Mouse (Mus musculus) inflammation-experienced regulatory T-cells, adult 6 months (primary cell): Measurements from ENCODE around the gene Olfr203. TPM values are rescaled to one million over a fixed set of nuclear protein-coding genes. Genes with fewer than 3 reads are reported as not detected.
"Not testable (repeated sequence)": the region's sequence is repeated elsewhere in the genome, so short reads cannot be mapped to it uniquely, and the experiment has no call there.

Experiments
- ATAC-seq: one replicate; pipeline ENCODE4 v1.8.0; 2017
- polyA plus RNA-seq, 3 experiments: library from polyadenylated mRNA; unstranded; fragments of 100-300 nt; shearing (Covaris generic); gene quantifications; one replicate each; pipeline ENCODE4 v1.2.1; 2017

Gene Olfr203
- polyA plus RNA-seq: not detected

GRCm38 (mm10) chr16:59298581-59298980, at the start of gene Olfr203:
TSS of gene Olfr203 (plus strand) at chr16:59298881.
- ATAC-seq: no peak

- ATAC-seq: no peak
These were observed 49.0 kb upstream of the Olfr203 start for GRCm38 (mm10) chr16:59249684-59250083.

- not testable (repeated sequence) for ATAC-seq
These were observed 29.6 kb upstream of the Olfr203 start for GRCm38 (mm10) chr16:59269097-59269496.

GRCm38 (mm10) chr16:59272532-59272931, 26.1 kb upstream of the Olfr203 start, which contains the start of gene Olfr201:
TSS of gene Olfr201 (minus strand) at chr16:59272632.
- not testable (repeated sequence) for ATAC-seq

- ATAC-seq: no peak
These were observed 18.1 kb upstream of the Olfr203 start for GRCm38 (mm10) chr16:59280542-59280941.

GRCm38 (mm10) chr16:59283476-59283875, 15.2 kb upstream of the Olfr203 start:
- no peak for ATAC-seq

- no peak for ATAC-seq
These were observed 12.0 kb upstream of the Olfr203 start, which contains the start of gene Olfr202 for GRCm38 (mm10) chr16:59286693-59287092. TSS of gene Olfr202 (minus strand) at chr16:59286793.

- not testable (repeated sequence) for ATAC-seq
These were observed 11.1 kb upstream of the Olfr203 start for GRCm38 (mm10) chr16:59287576-59287975.

GRCm38 (mm10) chr16:59318148-59318547, 19.5 kb downstream of the Olfr203 start, which contains the start of gene Olfr204:
TSS of gene Olfr204 (minus strand) at chr16:59318248.
- no peak for ATAC-seq

GRCm38 (mm10) chr16:59323262-59323661, 24.6 kb downstream of the Olfr203 start:
- not testable (repeated sequence) for ATAC-seq

- ATAC-seq: no peak
These were observed 32.4 kb downstream of the Olfr203 start, which contains the start of gene Olfr205 for GRCm38 (mm10) chr16:59331038-59331437. TSS of gene Olfr205 (minus strand) at chr16:59331138.

- ATAC-seq: no peak
These were observed 50.5 kb downstream of the Olfr203 start, which contains the start of gene Olfr206 for GRCm38 (mm10) chr16:59349146-59349545. TSS of gene Olfr206 (minus strand) at chr16:59349246.

Other genes with a start within 250 kb of the Olfr203 start
- gene Olfr190, start 220.9 kb upstream of the Olfr203 start, polyA plus RNA-seq: not detected
- not detected for gene Olfr191, start 209.1 kb upstream of the Olfr203 start, polyA plus RNA-seq
- gene Olfr193, start 187.0 kb upstream of the Olfr203 start, polyA plus RNA-seq: under 1 TPM in 1 of 3 experiments, not detected in 2; 0.13 TPM
- not detected for gene Olfr194, start 177.8 kb upstream of the Olfr203 start, polyA plus RNA-seq
- gene Olfr195, start 151.8 kb upstream of the Olfr203 start, polyA plus RNA-seq: not detected
- under 1 TPM in 1 of 3 experiments, not detected in 2; 0.20 TPM for gene Olfr196, start 128.4 kb upstream of the Olfr203 start, polyA plus RNA-seq
- gene Olfr198, start 95.3 kb upstream of the Olfr203 start, polyA plus RNA-seq: under 1 TPM in 1 of 3 experiments, not detected in 2; 0.34 TPM
- not detected for gene Olfr199, start 79.1 kb upstream of the Olfr203 start, polyA plus RNA-seq
- not detected for gene Olfr201, start 26.2 kb upstream of the Olfr203 start, polyA plus RNA-seq
- not detected for gene Olfr202, start 12.1 kb upstream of the Olfr203 start, polyA plus RNA-seq
- gene Olfr204, start 19.4 kb downstream of the Olfr203 start, polyA plus RNA-seq: not detected
- gene Olfr205, start 32.3 kb downstream of the Olfr203 start, polyA plus RNA-seq: not detected
- gene Olfr206, start 50.4 kb downstream of the Olfr203 start, polyA plus RNA-seq: not detected
- not detected for gene Olfr209, start 65.1 kb downstream of the Olfr203 start, polyA plus RNA-seq
- not detected for gene Gabrr3, start 108.5 kb downstream of the Olfr203 start, polyA plus RNA-seq
- gene Riox2, start 172.9 kb downstream of the Olfr203 start, polyA plus RNA-seq: 100 to 1,000 TPM in 2 of 3 experiments, 10 to 100 TPM in 1; 93.1 to 105 (median 101) TPM